Mouse (Mus musculus): ENCODE measurements around the gene Mrpl55.

DNA sequence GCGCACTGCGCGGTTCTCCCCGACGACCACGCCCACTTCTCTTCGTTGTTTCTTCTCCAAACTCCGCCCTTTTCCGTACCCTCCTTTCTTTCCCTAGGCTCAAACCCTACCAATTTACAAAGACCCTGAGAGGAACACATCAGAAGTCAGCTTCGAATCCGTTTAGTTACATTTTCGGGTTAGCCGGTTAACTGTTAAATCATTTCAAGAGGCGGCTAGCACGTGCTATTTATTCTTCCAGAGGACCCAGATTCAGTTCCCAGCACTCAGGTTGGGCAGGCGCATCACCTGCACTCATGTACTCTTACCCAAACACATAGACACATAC, 10.3 kb upstream of the Mrpl55 start, which contains the start of gene Guk1:
- no peak for TF ChIP-seq CTCF (IDR thresholded peaks at IDR 0.05; ENCODE audit: control insufficient read depth, insufficient read depth, insufficient read length)
- no peak for TF ChIP-seq USF1 (IDR thresholded peaks at IDR 0.05; ENCODE audit: low read depth)
- TF ChIP-seq MYOG (IDR thresholded peaks at IDR 0.05; ENCODE audit: control insufficient read depth, extremely low read depth, insufficient read length) = no peak
